ENCODE assay signal across 17 mouse cellular contexts in the genomic region with DNA sequence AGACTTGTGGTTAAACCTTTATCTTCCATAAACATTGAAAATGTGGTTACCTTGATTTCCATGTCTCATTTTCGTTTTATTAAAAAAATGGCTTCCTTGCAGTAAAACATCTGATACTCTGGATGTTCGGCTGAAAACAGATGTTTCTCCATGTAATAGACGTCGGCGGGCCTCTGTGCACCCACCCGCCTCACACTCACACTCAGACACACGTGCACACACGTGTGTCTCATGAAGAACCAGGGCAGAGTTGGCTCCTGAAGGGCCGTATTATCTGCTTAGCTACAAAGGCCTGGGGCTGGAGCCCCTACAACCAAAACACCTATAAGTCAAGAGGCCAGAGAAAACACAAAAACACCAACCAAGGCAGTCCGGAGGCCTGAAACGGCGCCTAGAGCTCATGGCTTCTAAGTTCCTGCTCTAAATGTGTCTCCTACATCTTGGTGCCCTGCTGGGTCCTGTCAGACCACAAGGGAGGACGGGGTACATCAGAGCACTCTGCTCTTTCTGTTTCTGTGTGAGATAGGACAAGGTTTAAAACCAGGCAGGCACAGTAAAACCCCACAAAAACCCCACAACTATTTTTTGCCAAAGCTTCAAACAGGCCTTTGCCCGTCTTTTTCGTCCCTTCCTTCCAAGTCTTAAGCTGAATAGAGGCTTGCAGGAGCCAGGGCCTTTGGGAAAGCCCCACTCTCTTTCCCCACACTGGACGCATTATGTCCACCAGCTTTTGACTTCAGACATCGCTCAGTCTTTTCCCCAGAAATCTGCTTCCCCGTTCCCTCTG.
"Had no signal": no experiment of that assay in that cellular context is flagged by ENCODE, and none has a peak within 500 bp of the region (broad histone marks: within the 10 kb centered on the region; RNA-seq: fewer than 3 reads in every experiment).

No protein-coding gene starts in this region.

- H3K9ac ChIP-seq: liver, embryonic 13.5 days; lung, embryonic 14.5 days; midbrain, embryonic 12.5 days; midbrain, embryonic 15.5 days; neural tube, embryonic 12.5 days; neural tube, embryonic 15.5 days; stomach, embryonic 15.5 days had no signal

- H3K4me1 ChIP-seq: liver, embryonic 13.5 days; neural tube, embryonic 12.5 days had no signal

- H3K27ac ChIP-seq: layer of hippocampus, adult 2 months; left cerebral cortex, adult 2 months; liver, embryonic 13.5 days; macrophage; midbrain, embryonic 12.5 days; midbrain, embryonic 15.5 days; neural tube, embryonic 12.5 days; neural tube, embryonic 15.5 days; stomach, embryonic 15.5 days had no signal

- H3K4me3 ChIP-seq: layer of hippocampus, adult 2 months; left cerebral cortex, adult 2 months; liver, embryonic 13.5 days; midbrain, embryonic 12.5 days; midbrain, embryonic 15.5 days; neural tube, embryonic 12.5 days; neural tube, embryonic 15.5 days; stomach, embryonic 15.5 days had no signal

- DNase-seq: kidney, adult 2 months; kidney, postnatal 14 days; layer of hippocampus, postnatal 36 days; liver, embryonic 13.5 days; lung, embryonic 14.5 days; right cerebral cortex, adult 18-20 months; right cerebral cortex, postnatal 25 days; spleen, adult 18-20 months; thymus, postnatal 25 days had no signal

- H3K36me3 ChIP-seq: liver, embryonic 13.5 days; midbrain, embryonic 12.5 days; midbrain, embryonic 15.5 days; neural tube, embryonic 12.5 days; neural tube, embryonic 15.5 days; stomach, embryonic 15.5 days had no signal

- H3K9me3 ChIP-seq: liver, embryonic 13.5 days; midbrain, embryonic 12.5 days; midbrain, embryonic 15.5 days; neural tube, embryonic 12.5 days; neural tube, embryonic 15.5 days; stomach, embryonic 15.5 days had no signal

- H3K4me2 ChIP-seq: liver, embryonic 13.5 days; lung, embryonic 14.5 days; midbrain, embryonic 12.5 days; midbrain, embryonic 15.5 days; neural tube, embryonic 12.5 days; neural tube, embryonic 15.5 days; stomach, embryonic 15.5 days had no signal

- H3K27me3 ChIP-seq: midbrain, embryonic 15.5 days; neural tube, embryonic 12.5 days; neural tube, embryonic 15.5 days had no signal
